Mouse (Mus musculus): ENCODE results near the gene Xdh.
A peak's percentile ranks its signal among the peaks of the same experiment; 100 is the strongest.

The Xdh gene

GRCm38 (mm10) chr17:73942268-73942962 lies 7.6 kb downstream of the Xdh start:
- DNase-seq (ENCODE audit: low spot score in 2 of 2): peak in 1 of 2 experiments; percentile 13

- DNase-seq (ENCODE audit: low spot score in 2 of 2): no peak
Measured at GRCm38 (mm10) chr17:73941816-73942215, 8.2 kb downstream of the Xdh start.

- no peak for DNase-seq (ENCODE audit: low spot score in 2 of 2)
Measured at GRCm38 (mm10) chr17:73937073-73937472, 12.9 kb downstream of the Xdh start.

- DNase-seq (ENCODE audit: low spot score in 2 of 2): no peak
Measured at GRCm38 (mm10) chr17:73935163-73935562, 14.8 kb downstream of the Xdh start.

- no peak for DNase-seq (ENCODE audit: low spot score in 2 of 2)
Measured at GRCm38 (mm10) chr17:73934281-73934680, 15.7 kb downstream of the Xdh start.

DNA sequence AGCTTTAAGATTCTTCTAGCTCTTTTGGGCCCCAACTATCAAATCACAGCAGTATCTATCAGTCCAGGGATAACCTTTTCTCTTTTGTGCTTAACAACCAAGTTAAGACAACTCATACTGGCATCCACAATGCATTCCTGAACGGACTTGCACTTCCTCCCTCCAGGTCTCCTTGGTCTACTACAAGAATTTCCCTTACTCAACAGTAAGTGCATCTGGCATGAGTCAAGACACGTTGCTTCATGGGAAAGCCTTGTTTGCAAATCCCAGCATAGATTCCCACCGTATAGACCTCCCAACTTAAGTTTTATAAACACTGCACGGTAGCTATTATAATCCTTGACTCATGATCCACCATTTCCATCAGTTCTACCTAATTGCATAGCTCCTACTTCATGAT lies 16.4 kb downstream of the Xdh start:
- no peak for DNase-seq (ENCODE audit: low spot score in 2 of 2)

GRCm38 (mm10) chr17:73932497-73933059 lies 17.4 kb downstream of the Xdh start:
- DNase-seq (ENCODE audit: low spot score in 2 of 2): no peak

DNA sequence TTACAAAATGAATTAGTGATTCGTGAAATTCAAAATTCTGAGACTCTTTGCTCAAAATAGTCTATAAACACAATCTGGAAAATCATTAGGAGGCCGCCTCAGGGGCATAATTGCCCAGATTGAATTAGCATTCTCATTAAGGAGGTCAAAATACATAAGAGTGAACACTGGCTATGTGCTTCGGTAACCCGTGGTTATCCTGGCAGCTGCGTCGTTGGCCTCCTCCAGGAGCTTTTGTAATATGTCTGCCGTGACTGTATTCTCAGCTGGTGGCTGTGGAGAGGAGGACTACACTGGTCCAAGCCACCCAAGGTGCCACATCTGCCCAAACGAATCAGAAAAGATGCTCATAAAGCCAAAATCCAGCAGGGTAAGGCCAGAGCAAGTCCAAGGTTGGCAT lies 30.5 kb downstream of the Xdh start:
- DNase-seq (ENCODE audit: low spot score in 2 of 2): no peak

GRCm38 (mm10) chr17:73918944-73919381 lies 31.0 kb downstream of the Xdh start:
- DNase-seq (ENCODE audit: low spot score in 2 of 2): no peak

- no peak for DNase-seq (ENCODE audit: low spot score in 2 of 2)
Measured at GRCm38 (mm10) chr17:73918138-73918537, 31.9 kb downstream of the Xdh start.

GRCm38 (mm10) chr17:73917713-73918112 lies 32.3 kb downstream of the Xdh start:
- DNase-seq (ENCODE audit: low spot score in 2 of 2): no peak

DNA sequence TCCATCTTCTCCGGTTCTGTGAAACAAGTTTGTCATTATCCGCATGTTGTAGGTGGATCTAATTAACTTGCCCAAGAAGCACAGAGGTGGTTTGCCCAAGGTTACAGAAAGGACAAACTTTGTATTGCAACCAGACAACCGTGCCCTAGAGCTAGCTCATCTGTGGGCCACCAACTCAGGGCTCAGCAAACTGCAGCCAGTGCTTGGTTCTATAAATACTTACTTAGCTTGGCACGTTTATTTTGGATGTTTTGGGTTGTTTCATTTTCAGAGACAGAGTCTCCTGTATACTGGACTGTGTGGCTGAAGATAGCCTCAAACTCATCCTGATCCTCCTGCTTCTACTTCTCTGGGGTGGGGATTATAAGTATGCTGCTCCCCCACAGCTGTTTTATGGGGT lies 35.3 kb downstream of the Xdh start:
- DNase-seq (ENCODE audit: low spot score in 2 of 2): no peak

DNA sequence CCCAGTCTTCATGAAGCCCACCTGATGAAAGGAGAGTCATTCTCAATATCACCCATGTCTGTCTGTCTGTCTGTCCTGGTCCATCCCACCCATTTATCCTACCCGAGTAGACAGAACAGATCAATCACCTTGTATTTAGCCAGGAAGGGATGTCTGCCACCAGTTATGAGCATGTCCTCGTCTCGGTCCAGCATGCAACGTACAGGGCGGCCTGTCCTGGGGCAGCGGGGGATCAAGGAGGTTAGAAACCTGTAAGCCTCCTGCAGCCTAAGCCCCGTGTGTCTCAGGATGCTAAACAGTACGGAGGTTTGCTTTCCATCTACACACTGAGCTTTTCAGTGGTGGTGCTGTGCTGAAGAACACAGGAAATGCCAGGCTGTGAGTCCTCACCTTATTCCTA lies 43.9 kb downstream of the Xdh start:
- DNase-seq (ENCODE audit: low spot score in 2 of 2): no peak

DNA sequence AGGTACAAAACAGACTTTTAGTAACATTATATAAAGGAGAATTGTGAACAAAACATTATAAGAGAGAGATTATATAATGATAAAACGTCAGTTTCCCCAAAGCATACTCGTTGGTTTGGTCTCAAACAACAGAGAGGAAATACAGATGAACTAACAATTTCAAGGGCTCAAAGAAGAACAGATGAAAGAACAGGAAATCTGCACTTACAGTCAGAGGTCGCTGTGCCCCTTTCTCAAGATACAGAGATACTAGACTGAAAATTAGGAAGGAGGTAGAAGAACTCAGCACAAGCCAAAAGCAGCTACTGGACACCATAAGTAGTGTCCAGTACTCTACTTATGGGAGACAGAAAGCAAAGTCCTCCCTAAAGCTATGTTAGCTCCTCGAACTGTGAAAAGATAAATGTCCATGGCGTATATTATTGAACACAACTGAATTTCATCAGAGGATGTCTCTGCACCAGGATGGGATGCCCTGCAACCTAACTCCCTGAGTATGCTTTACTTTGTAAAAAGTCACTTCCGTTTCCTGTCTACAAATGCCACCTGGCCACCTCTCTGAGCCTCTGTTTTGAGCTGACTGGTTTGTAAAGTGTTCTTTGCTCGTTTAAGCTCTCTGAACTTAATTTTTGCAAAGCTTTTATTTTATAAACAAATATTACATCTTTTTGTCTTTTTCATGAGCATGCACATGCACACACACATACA lies 44.8 kb downstream of the Xdh start:
- DNase-seq (ENCODE audit: low spot score in 2 of 2): peak in 1 of 2 experiments; percentile 8

- no peak for DNase-seq (ENCODE audit: low spot score in 2 of 2)
Measured at GRCm38 (mm10) chr17:73903121-73903520, 46.9 kb downstream of the Xdh start.

DNA sequence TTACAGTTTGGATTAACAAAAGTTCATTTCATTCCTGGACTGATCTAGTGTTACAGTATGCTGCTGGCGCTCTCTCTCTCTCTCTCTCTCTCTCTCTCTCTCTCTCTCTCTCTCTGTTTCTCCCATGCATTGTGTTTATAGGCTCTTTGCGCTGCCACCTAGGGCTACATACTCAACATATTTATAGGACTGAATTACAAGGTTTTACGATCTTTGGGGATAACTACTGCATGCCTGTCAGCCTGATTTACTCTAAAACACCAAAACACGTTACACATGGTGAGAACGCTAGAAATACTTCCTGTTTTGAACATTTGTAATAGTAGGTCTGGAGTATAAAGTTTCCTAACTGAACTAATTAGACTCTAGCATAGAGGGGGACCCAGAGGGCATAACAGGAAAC lies 47.8 kb downstream of the Xdh start:
- DNase-seq (ENCODE audit: low spot score in 2 of 2): no peak

DNA sequence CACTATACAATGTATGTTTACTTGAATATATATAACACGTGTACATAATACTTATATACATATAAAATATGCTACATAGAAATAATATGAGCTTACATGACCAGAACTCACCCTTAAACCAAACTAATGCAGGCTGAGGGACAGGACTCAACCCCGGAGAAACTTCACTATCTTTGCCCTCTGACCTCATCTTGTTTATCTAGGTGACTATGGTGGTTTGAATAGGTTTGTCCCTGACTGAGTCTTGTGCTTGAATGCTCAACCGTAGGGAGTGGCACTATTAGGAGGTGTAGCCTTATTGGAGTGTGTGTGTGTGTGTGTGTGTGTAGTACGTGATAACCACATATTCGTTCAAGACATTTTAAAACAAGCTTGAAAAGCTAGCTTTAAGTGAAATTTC lies 55.6 kb downstream of the Xdh start:
- no peak for DNase-seq (ENCODE audit: low spot score in 2 of 2)

- no peak for DNase-seq (ENCODE audit: low spot score in 2 of 2)
Measured at GRCm38 (mm10) chr17:73893822-73894221, 56.2 kb downstream of the Xdh start.

DNA sequence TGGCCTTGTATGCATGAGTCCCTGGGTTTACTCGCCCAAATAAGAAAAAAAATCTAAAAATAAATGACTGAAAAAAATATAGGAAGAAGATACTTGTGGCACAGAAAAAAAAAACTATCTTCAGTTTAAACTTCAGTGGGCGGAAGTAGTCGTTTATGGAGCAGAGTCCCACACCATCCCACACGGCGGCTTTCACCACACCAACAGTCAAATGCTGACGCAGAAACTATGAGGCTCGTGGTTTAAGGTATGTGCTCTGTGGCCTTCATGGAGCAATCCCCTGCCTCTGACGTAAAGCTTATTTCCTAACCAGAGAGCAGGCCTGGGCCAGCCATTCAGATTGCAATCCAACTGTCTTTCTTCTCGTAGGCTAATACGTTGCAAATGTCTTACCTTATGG lies 56.8 kb downstream of the Xdh start:
- DNase-seq (ENCODE audit: low spot score in 2 of 2): peak in 1 of 2 experiments; percentile 19

DNA sequence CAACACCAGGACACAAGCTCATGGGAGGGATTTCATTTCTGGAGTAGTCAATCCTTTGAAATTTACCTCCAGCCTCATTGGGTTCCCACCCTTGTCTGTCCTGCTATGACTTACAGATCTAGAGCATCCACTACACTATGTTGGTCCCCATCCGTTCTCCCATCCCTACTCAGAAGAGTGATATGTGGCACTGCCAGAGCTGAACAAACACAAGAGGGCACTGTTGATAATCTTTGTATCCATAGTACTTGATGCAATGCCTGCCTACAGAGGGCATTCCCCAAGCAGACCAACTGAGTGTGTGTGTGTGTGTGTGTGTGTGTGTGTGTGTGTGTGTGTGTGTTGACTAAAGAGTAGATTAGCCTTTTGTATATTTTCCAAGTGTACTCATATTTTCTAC lies 58.4 kb downstream of the Xdh start:
- peak in 1 of 2 experiments; percentile 25 for DNase-seq (ENCODE audit: low spot score in 2 of 2)

DNA sequence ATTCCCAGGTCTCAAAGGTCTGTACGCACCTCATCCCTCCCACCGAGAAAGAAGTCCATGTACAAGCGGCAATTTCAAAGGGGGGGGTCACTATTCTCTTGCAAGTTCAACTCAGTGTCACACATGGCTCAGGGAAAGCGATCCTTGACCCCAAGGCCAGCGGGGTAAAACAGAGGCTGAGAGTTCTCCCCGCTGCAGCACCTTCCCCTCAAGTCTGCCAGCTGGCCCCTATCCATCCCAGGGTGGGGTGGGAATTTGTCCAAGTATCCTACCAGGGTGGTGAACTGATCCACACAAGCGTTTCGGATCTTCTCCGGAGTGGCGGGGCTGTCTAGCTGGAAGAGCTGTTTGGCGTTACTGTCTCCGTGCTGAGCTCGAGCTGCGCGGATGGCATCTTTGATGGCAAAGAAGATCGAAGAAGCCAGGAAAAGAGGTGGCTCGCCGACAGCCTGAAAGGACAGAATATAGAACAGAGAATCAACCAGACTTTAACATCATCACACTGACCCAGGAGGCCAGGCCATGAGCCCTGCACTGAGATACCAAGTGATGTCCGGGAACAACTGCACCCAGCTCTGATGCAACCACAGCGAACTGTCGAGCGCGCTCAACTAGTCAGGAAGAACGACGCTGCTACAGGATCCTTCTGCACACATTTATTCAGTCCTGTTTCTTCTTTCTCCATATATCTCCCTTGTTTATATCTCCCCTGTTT lies 63.8 kb downstream of the Xdh start:
- no peak for DNase-seq (ENCODE audit: low spot score in 2 of 2)

DNA sequence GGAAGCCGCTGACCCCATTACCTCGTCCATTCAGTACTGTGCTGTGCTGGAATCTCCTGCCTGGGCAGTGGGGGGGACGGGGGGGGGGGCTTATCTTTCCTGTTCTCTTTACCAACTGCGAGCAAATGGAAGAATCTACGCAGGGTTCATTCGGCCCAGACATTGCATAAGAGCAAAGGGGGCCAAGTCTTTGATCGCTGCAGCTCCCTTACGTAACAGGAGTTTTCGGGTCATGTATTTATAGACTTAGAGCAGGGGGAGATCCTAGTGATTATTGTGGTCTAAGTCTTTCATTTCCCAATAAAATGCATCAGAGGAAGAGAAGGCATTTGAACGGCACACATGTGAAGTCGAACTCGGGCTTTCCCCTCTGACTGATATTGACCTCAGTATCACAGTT lies 66.7 kb downstream of the Xdh start:
- no peak for DNase-seq (ENCODE audit: low spot score in 2 of 2)
